Mouse (Mus musculus) liver, embryonic 15.5 days (tissue): ENCODE results near the gene Plaur. TPM values are rescaled to one million over a fixed set of nuclear protein-coding genes. Genes with fewer than 3 reads are reported as not detected.
A peak's percentile ranks its signal among the peaks of the same experiment; 100 is the strongest.
"Not testable (repeated sequence)": the region's sequence is repeated elsewhere in the genome, so short reads cannot be mapped to it uniquely, and the experiment has no call there.

ENCODE experiments used
- ATAC-seq: fragments of 200-750 bp; cut with Nextera tagmentation; 2 replicates; pipeline ENCODE4 v1.8.0; 2017; ENCODE audit warnings: moderate number of reproducible peaks, mild to moderate bottlenecking, moderate library complexity; ENCODE audit not compliant: insufficient read depth
- H3K27ac ChIP-seq: fragments of 300-500 bp; sonication (generic); replicated peaks from 2 replicates; pipeline ENCODE4 v1.5.1; 2015; ENCODE audit warnings: mild to moderate bottlenecking, inconsistent platforms
- H3K27me3 ChIP-seq: fragments of 300-500 bp; sonication (generic); 2 replicates; pipeline ENCODE4 v1.6.1; 2015; ENCODE audit warnings: mild to moderate bottlenecking, inconsistent platforms
- H3K36me3 ChIP-seq: fragments of 300-500 bp; sonication (generic); replicated peaks from 2 replicates; pipeline ENCODE4 v1.6.1; 2015; ENCODE audit warnings: moderate library complexity, mild to moderate bottlenecking, inconsistent platforms
- H3K4me1 ChIP-seq: fragments of 300-500 bp; sonication (generic); replicated peaks from 2 replicates; pipeline ENCODE4 v1.6.1; 2015; ENCODE audit warnings: inconsistent platforms
- H3K4me2 ChIP-seq: fragments of 300-500 bp; sonication (generic); 2 replicates; pipeline ENCODE4 v1.6.1; 2015; ENCODE audit warnings: moderate library complexity, mild to moderate bottlenecking, inconsistent platforms
- H3K4me3 ChIP-seq: fragments of 300-500 bp; sonication (generic); replicated peaks from 2 replicates; pipeline ENCODE4 v1.5.1; 2015; ENCODE audit warnings: mild to moderate bottlenecking, inconsistent platforms
- H3K9ac ChIP-seq: fragments of 300-500 bp; sonication (generic); 2 replicates; pipeline ENCODE4 v1.6.1; 2015; ENCODE audit warnings: moderate library complexity, mild to moderate bottlenecking, inconsistent platforms
- H3K9me3 ChIP-seq: fragments of 300-500 bp; sonication (generic); replicated peaks from 2 replicates; pipeline ENCODE4 v1.6.1; 2016; ENCODE audit warnings: inconsistent platforms
- WGBS: fragments of 180-500 bp; shearing (Covaris S2); methylation state at CpG from one replicate; pipeline ENCODE4 v1.1.7; 2015; ENCODE audit warnings: mixed read lengths; ENCODE audit not compliant: insufficient replicate concordance; 5-methylcytosine and 5-hydroxymethylcytosine counted together
- polyA plus RNA-seq: library from polyadenylated mRNA; unstranded; fragments of >200 nt; fragmentation: Nextera tagmentation; extraction: Ambion mirVana; gene quantifications from 2 replicates; pipeline ENCODE4 v1.2.1, GENCODE M21; 2015

The Plaur gene
- polyA plus RNA-seq, 1 experiment from 2014 or later = 5.8 TPM

DNA sequence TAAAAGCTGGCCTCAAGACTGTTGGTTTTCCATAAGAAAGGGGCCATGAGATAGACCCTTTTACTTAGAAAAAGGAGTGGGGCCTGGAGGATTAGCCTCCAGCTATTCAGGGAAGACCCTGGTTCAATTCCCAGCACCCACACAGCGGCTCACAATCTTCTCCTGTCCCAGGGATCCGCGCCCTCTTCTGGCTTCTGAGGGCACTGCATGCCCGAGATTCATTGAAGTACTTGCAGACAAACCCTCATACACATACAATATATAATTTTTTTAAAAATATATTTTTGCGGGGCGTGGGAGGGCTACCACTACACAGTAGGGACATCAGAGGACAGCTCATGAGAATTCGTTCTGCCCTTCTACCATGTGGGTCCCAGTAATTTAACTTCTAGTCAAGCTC lies 38.6 kb downstream of the Plaur start:
- no peak for ATAC-seq
- Histone ChIP-seq H3K4me2 (no peak overlapping the region), H3K27ac (no peak overlapping the region), H3K36me3 (no peaks in the 10 kb centered on the region), H3K9ac (no peak overlapping the region), H3K4me1 (peaks cover 28% of the 10 kb centered on the region), H3K9me3 (no peaks in the 10 kb centered on the region), H3K4me3 (no peak overlapping the region), H3K27me3 (peaks cover 82% of the 10 kb centered on the region)
- 18% methylated on average over 7 of the region's 7 CpGs for WGBS

DNA sequence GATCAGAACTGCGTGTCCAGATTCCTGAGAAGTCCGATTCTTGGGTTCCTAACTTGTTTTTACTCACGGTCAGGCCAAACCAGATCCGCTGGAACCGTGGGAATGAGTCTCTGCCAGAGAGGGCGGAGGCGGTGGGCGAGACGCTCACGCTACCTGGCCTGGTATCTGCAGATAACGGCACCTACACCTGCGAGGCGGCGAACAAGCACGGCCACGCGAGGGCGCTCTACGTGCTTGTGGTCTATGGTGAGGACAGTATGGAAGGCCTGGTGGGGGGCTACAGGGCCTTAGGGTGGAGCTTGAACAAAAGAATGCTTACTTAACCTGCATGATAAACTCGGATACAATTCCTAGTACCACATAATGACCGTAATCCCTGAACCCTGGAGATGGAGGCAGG lies 39.2 kb downstream of the Plaur start:
- peaks cover 88% of the 10 kb centered on the region for H3K27me3 ChIP-seq
- no peak overlapping the region for H3K27ac ChIP-seq
- no peaks in the 10 kb centered on the region for H3K9me3 ChIP-seq
- WGBS = 31% methylated on average over 21 of the region's 21 CpGs
- no peak for ATAC-seq
- no peak overlapping the region for H3K4me2 ChIP-seq
- peaks cover 33% of the 10 kb centered on the region for H3K4me1 ChIP-seq
- H3K4me3 ChIP-seq = no peak overlapping the region
- no peaks in the 10 kb centered on the region for H3K36me3 ChIP-seq
- no peak overlapping the region for H3K9ac ChIP-seq

DNA sequence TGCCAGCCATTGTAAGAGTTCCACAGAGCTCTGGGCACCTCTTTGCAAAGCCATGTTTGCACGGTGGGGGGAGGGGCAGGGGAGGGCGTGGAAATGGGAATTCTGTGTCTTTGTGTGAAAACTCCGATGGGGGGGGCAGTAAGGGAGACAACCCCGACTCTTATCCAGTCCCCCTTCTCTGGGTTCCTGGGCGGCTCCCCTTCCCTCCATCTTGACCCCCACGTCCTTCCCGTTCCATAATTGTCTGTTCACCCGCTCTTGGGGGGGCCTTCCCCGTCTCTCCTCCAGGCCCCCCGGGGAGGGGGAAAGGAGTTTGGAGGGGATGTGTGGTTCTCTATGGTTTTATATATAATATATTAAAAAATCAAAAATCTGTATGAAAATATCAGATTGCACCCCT lies 41.7 kb downstream of the Plaur start:
- H3K27ac ChIP-seq = no peak overlapping the region
- H3K4me3 ChIP-seq = no peak overlapping the region
- H3K4me1 ChIP-seq = peaks cover 47% of the 10 kb centered on the region
- no peaks in the 10 kb centered on the region for H3K36me3 ChIP-seq
- H3K9me3 ChIP-seq = no peaks in the 10 kb centered on the region
- peaks cover 82% of the 10 kb centered on the region for H3K27me3 ChIP-seq
- WGBS = 21% methylated on average over 10 of the region's 10 CpGs
- ATAC-seq = no peak
- H3K4me2 ChIP-seq = peak overlapping the region; percentile 23; the same call in 1 of the 2 replicates
- no peak overlapping the region for H3K9ac ChIP-seq

DNA sequence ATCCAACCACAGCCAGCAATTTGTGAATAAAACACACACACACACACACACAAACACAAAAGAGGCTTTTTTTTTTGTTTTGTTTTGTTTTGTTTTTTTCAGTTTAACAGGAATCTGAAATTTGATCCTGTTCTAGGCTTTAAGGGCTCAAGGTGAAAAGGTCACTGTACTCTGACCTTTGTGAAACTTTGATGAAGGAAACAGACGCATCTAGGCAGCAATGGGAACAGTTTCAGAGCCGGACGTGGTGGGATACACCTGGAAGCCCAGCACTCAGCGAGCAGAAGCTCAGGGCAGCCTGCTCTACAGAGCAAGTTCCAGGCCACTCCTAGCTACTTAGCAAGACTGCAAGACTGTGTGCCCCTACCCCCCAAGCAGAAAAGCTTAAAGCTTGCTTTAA lies 42.6 kb downstream of the Plaur start:
- peaks cover 73% of the 10 kb centered on the region for H3K27me3 ChIP-seq
- no peak overlapping the region for H3K9ac ChIP-seq
- H3K36me3 ChIP-seq = no peaks in the 10 kb centered on the region
- peaks cover 46% of the 10 kb centered on the region for H3K4me1 ChIP-seq
- no peak overlapping the region for H3K27ac ChIP-seq
- H3K9me3 ChIP-seq = no peaks in the 10 kb centered on the region
- H3K4me2 ChIP-seq = no peak overlapping the region; the same call in 1 of the 2 replicates
- H3K4me3 ChIP-seq = no peak overlapping the region
- no peak for ATAC-seq
- WGBS = 13% methylated on average over 4 of the region's 4 CpGs

DNA sequence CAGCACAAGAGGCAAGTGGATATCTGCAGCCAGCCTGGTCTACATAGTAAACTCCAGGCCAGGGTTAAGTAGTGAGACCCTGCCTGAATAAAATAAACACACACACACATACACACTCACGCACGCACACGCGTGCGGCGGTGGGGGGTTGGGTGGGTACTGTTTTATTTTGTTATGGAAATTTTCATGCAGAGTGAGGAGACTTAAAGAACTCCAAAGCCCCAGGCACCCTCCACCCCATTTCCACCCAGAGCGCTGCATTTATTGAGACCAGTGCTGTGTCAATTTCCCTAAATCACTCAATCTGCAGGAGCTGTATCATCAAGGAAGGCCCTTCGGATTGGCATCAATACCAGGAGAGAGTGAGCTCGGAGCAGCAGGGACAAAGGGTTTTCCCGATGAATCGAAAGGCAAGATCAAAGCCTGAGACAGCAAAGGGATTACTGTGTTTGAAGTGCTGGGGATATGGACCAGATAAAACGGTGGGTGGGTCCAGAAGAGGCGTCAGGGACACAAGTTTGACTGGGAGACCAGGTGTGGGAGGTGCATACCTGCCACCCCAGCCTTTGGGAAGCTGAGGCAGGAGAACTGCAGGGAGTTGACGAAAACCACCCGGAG lies 43.3 kb downstream of the Plaur start:
- no peaks in the 10 kb centered on the region for H3K9me3 ChIP-seq
- no peak overlapping the region for H3K27ac ChIP-seq
- peaks cover 66% of the 10 kb centered on the region for H3K27me3 ChIP-seq
- ATAC-seq = no peak
- H3K9ac ChIP-seq = no peak overlapping the region
- no peaks in the 10 kb centered on the region for H3K36me3 ChIP-seq
- peaks cover 40% of the 10 kb centered on the region for H3K4me1 ChIP-seq
- no peak overlapping the region for H3K4me3 ChIP-seq
- peak overlapping the region; percentile 95; the same call in 1 of the 2 replicates for H3K4me2 ChIP-seq
- 49% methylated on average over 15 of the region's 15 CpGs for WGBS

DNA sequence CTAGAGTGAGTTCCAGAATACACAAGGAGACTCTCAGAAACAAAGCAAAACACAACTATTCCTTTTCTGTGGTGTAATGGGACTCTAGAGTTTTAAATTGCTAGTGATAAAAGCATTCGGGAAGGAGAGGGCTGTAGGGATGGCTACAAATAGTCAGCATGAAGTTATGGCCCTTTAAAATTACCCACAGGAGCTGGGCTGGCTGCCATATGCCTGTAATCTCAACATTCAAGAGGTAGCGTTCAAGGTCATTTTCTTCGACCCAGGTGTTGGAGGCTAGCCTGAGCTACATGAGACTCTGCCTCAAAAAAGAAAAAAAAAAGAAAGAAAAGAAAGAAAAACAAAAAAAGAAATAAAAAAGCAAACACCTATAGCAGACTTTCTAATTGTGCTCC lies 43.8 kb downstream of the Plaur start:
- Histone ChIP-seq H3K27me3 (peaks cover 61% of the 10 kb centered on the region), H3K36me3 (no peaks in the 10 kb centered on the region), H3K4me1 (peaks cover 40% of the 10 kb centered on the region), H3K27ac (no peak overlapping the region), H3K4me2 (peak overlapping the region; percentile 95), H3K9me3 (no peaks in the 10 kb centered on the region), H3K9ac (no peak overlapping the region), H3K4me3 (peak overlapping the region; percentile 68; the same call in 1 of the 2 replicates)
- 37% methylated on average over 3 of the region's 3 CpGs for WGBS
- no peak for ATAC-seq

DNA sequence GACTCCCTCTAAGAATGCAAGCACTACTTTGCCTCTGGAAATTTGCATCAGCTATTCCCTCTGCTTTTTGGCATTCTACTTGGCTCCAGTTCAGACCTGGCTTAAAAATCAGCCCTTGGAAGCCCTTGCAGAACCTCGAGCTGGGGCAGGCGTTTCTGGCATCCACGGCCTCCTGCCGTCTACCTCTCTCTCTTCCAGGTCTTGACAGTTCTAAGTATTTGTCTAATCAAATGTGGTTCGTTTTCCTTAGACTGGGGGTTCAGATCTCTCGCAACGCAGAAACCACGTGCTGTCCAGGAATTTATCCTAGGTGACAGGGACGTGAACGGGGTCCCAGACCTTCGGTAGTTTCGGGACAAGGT lies 44.2 kb downstream of the Plaur start:
- H3K4me1 ChIP-seq = peaks cover 40% of the 10 kb centered on the region
- 5% methylated on average over 12 of the region's 12 CpGs for WGBS

DNA sequence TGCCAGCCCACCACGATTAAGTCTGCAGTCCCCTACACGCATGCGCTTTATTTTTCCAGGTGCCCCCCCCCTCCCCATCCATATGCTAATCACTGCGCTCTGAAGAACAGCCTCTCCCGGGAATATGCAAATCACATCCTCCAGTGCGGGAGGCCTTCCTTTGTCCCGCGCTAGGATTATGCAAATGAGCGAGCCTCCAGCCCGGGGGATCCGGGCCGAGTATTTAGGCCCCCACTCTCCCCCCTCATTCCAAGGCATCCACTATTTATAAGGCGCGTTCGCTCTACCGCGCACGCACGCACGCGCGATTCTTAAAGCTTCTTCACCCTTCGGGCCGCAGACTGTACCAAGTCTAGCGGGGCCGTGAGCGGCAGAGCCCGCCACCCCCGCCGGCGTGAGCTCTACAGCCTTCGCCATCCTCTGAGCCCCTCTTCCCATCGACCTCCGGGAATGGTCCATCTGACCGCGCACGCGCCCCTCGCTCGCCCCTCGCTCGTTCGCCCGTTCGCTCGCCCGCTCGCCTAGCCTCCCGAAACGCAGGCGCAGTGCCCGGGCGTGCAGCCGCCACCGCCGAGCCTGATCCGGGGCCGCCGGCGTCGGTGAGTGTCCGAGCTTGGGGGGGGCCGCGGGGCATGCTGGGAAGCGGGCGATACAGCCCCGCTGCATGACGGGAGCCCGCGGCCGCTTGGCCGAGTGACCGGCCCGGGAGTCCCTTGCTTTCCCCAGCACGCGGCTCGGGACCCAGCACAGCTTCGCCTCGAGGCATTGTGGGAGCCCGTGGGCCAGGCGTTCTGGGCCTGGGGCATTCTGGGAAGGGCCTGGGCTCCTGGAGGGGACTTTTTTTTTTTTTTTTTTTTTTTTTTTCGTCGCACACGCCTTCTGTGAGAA lies 44.8 kb downstream of the Plaur start, which contains the start of gene Zfp428:
TSS of gene Zfp428 (plus strand) at position 169 of the 888 bp plus-strand sequence.
- WGBS = under 1% methylated on average over 84 of the region's 84 CpGs
- Histone ChIP-seq H3K27ac (peak within 1 kb of the TSS; percentile 76), H3K4me1 (peaks cover 40% of the 10 kb centered on the region), H3K4me2 (peak within 1 kb of the TSS; percentile 95), H3K9ac (peak within 1 kb of the TSS; percentile 72), H3K9me3 (no peaks in the 10 kb centered on the region), H3K36me3 (no peaks in the 10 kb centered on the region), H3K27me3 (peaks cover 52% of the 10 kb centered on the region), H3K4me3 (peak within 1 kb of the TSS; percentile 68)
- ATAC-seq = peak; percentile 80

More for the DNA sequence above, 44.2 kb downstream of the Plaur start:
- Histone ChIP-seq H3K4me3 (peak overlapping the region; percentile 68), H3K9ac (no peak overlapping the region), H3K27me3 (peaks cover 57% of the 10 kb centered on the region), H3K36me3 (no peaks in the 10 kb centered on the region), H3K4me2 (peak overlapping the region; percentile 95), H3K9me3 (no peaks in the 10 kb centered on the region), H3K27ac (no peak overlapping the region)
- ATAC-seq = no peak

DNA sequence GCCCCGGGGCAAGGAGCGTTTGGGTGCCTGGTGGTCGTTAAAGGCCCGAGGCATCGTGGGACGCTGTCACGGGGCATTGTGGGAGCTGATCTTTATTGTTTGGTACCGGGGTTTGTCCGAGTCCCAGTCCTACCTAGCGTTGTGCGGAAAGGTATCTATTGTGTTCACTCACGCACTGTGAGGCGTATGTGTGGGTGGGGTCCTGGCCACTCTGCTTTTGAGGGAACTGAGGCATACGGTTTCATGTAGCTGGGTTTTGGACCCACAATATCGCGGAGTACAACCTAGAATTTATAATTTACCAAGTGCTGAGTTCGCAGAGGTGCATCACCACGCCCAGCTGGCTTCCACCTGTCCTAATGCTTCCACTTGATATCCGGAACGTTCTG lies 45.4 kb downstream of the Plaur start:
- Histone ChIP-seq H3K9ac (peak overlapping the region; percentile 72), H3K4me3 (peak overlapping the region; percentile 68), H3K9me3 (no peaks in the 10 kb centered on the region), H3K27ac (peak overlapping the region; percentile 76), H3K36me3 (no peaks in the 10 kb centered on the region), H3K4me2 (peak overlapping the region; percentile 95), H3K4me1 (peaks cover 40% of the 10 kb centered on the region), H3K27me3 (peaks cover 46% of the 10 kb centered on the region)
- peak; percentile 20 for ATAC-seq
- under 1% methylated on average over 20 of the region's 20 CpGs for WGBS

DNA sequence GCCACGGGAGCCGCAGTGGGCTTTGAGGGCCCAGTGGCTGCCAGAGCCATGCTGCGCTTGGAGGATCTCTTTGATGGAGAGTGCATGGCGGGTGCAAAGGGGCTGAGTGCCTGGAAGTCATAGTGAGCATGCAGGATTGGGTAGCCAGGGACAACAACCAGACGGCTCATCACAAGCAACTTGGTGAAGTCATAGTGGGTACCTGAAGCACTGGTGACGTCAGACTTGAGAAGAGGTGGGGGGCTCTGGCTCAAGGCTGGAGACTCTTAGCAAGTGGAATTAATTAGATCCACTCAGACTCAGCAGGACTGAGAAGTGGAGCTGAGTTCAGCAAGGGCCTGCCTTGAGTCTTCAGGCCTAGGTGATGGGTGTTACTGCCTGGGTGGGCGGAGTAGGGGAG lies 50.1 kb downstream of the Plaur start, which contains the start of gene AC161166.1:
TSS of gene AC161166.1 (minus strand) at position 101 of the 400 bp plus-strand sequence.
- ATAC-seq = no peak
- 77% methylated on average over 7 of the region's 7 CpGs for WGBS
- Histone ChIP-seq H3K4me3 (no peak within 1 kb of the TSS), H3K9ac (no peak within 1 kb of the TSS), H3K4me1 (peaks cover 9% of the 10 kb centered on the region), H3K9me3 (no peaks in the 10 kb centered on the region), H3K4me2 (no peak within 1 kb of the TSS), H3K27ac (no peak within 1 kb of the TSS), H3K27me3 (no peaks in the 10 kb centered on the region), H3K36me3 (no peaks in the 10 kb centered on the region)

DNA sequence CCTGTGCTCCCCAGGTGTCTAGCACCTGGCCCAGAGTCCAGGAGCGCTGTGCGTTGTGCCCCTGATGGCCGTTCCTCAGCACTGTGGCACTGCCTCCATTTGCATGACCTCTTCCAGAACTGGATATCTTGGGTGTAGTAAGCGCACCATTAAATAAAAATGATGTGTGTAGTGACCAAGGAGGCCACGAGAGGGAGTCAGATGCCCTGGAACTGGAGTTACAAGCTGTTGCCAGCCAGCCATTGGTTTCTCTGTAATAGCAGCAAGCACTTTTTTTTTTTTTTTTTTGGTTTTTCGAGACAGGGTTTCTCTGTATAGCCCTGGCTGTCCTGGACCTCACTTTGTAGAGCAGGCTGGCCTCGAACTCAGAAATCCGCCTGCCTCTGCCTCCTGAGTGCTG lies 54.0 kb downstream of the Plaur start:
- WGBS = 57% methylated on average over 8 of the region's 8 CpGs
- H3K27ac ChIP-seq, H3K4me2 ChIP-seq, H3K9me3 ChIP-seq, H3K4me3 ChIP-seq, H3K4me1 ChIP-seq, H3K27me3 ChIP-seq, ATAC-seq, H3K36me3 ChIP-seq, H3K9ac ChIP-seq: not testable (repeated sequence)
